Mouse (Mus musculus) adrenal gland, postnatal 0 days (tissue): Measurements from ENCODE around the gene Fam19a4. TPM values are rescaled to one million over a fixed set of nuclear protein-coding genes. Genes with fewer than 3 reads are reported as not detected.

ENCODE experiments used
- polyA plus RNA-seq: library from polyadenylated mRNA; unstranded; fragments of >200 nt; fragmentation: Nextera tagmentation; extraction: Ambion mirVana; gene quantifications from 2 replicates; pipeline ENCODE4 v1.2.1, GENCODE M21; 2015

Gene Fam19a4
- polyA plus RNA-seq: 0.33 and 0.85 TPM in 2 replicates

GRCm38 (mm10) chr6:97060074-97060681, at the start of gene Fam19a4:
Gene Fam19a4 (minus strand): TSS chr6:97060413.

Other genes with a start within 250 kb of the Fam19a4 start
- gene Eogt, start 88.8 kb upstream of the Fam19a4 start, polyA plus RNA-seq: 10.1 and 20.1 TPM in 2 replicates
- gene Tmf1, start 118.7 kb upstream of the Fam19a4 start, polyA plus RNA-seq: 25.9 and 36.4 TPM in 2 replicates
- 38.6 and 44.7 TPM in 2 replicates for gene Uba3, start 145.2 kb upstream of the Fam19a4 start, polyA plus RNA-seq
- 94.1 and 103 TPM in 2 replicates for gene Arl6ip5, start 150.3 kb upstream of the Fam19a4 start, polyA plus RNA-seq
- 0.16 and 0.36 TPM in 2 replicates for gene Lmod3, start 192.3 kb upstream of the Fam19a4 start, polyA plus RNA-seq